Mouse (Mus musculus): ENCODE measurements around the gene Gm10722.
"Not testable (repeated sequence)": the region's sequence is repeated elsewhere in the genome, so short reads cannot be mapped to it uniquely, and the experiment has no call there.

Gm10722 gene

DNA sequence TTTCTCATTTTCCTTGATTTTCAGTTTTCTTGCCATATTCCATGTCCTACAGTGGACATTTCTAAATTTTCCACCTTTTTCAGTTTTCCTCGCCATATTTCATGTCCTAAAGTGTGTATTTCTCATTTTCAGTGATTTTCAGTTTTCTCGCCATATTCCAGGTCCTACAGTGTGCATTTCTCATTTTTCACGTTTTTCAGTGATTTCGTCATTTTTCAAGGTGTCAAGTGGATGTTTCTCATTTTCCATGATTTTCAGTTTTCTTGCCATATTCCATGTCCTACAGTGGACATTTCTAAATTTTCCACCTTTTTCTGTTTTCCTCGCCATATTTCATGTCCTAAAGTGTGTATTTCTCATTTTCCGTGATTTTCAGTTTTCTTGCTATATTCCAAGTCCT lies 24.9 kb downstream of the Gm10722 start:
- peak; percentile 84 for DNase-seq (ENCODE audit: low spot score)

DNA sequence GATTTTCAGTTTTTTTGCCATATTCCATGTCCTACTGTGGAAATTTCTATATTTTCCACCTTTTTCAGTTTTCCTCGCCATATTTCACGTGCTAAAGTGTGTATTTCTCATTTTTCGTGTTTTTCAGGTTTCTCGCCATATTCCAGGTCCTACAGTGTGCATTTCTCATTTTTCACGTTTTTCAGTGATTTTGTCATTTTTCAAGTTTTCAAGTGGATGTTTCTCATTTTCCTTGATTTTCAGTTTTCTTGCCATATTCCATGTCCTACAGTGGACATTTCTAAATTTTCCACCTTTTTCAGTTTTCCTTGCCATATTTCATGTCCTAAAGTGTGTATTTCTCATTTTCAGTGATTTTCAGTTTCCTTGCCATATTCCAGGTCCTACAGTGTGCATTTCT lies 25.4 kb downstream of the Gm10722 start:
- not testable (repeated sequence) for DNase-seq (ENCODE audit: low spot score)

DNA sequence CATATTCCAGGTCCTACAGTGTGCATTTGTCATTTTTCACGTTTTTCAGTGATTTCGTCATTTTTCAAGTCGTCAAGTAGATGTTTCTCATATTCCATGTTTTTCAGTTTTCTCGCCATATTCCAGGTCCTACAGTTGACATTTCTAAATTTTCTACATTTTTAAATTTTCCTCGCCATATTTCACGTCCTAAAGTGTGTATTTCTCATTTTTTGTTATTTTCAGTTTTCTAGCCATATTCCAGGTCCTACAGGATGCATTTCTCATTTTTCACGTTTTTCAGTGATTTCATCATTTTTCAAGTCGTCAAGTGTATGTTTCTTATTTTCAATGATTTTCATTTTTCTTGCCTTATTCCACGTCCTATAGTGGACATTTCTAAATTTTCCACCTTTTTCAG lies 26.0 kb downstream of the Gm10722 start:
- not testable (repeated sequence) for DNase-seq (ENCODE audit: low spot score)

DNA sequence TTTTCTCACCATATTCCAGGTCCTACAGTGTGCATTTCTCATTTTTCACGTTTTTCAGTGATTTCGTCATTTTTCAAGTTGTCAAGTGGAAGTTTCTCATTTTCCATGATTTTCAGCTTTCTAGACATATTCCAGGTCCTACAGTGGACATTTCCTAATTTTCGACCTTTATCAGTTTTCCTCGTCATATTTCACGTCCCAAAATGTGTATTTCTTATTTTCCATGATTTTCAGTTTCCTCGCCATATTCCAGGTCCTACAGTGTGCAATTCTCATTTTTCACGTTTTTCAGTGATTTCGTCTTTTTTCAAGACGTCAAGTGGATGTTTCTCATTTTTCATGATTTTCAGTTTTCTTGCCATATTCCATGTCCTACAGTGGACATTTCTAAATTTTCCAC lies 26.5 kb downstream of the Gm10722 start:
- not testable (repeated sequence) for DNase-seq (ENCODE audit: low spot score)

DNA sequence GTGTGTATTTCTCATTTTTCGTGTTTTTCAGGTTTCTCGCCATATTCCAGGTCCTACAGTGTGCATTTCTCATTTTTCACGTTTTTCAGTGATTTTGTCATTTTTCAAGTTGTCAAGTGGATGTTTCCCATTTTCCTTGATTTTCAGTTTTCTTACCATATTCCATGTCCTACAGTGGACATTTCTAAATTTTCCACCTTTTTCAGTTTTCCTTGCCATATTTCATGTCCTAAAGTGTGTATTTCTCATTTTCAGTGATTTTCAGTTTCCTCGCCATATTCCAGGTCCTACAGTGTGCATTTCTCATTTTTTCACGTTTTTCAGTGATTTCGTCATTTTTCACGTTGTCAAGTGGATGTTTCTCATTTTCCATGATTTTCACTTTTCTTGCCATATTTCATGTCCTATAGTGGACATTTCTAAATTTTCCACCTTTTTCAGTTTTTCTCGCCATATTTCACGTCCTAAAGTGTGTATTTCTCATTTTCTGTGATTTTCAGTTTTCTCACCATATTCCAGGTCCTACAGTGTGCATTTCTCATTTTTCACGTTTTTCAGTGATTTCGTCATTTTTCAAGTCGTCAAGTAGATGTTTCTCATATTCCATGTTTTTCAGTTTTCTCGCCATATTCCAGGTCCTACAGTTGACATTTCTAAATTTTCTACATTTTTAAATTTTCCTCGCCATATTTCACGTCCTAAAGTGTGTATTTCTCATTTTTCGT lies 28.7 kb downstream of the Gm10722 start:
- DNase-seq (ENCODE audit: low spot score), result peak; percentile 30

DNA sequence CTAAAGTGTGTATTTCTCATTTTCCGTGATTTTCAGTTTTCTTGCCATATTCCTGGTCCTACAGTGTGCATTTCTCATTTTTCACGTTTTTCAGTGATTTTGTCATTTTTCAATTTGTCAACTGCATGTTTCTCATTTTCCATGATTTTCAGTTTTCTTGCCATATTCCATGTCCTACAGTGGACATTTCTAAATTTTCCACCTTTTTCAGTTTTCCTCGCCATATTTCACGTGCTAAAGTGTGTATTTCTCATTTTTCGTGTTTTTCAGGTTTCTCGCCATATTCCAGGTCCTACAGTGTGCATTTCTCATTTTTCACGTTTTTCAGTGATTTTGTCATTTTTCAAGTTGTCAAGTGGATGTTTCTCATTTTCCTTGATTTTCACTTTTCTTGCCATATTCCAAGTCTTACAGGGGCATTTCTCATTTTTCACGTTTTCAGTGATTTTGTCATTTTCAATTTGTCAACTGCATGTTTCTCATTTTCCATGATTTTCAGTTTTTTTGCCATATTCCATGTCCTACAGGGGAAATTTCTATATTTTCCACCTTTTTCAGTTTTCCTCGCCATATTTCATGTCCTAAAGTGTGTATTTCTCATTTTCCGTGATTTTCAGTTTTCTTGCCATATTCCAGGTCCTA lies 30.1 kb downstream of the Gm10722 start:
- DNase-seq (ENCODE audit: low spot score), result not testable (repeated sequence)

DNA sequence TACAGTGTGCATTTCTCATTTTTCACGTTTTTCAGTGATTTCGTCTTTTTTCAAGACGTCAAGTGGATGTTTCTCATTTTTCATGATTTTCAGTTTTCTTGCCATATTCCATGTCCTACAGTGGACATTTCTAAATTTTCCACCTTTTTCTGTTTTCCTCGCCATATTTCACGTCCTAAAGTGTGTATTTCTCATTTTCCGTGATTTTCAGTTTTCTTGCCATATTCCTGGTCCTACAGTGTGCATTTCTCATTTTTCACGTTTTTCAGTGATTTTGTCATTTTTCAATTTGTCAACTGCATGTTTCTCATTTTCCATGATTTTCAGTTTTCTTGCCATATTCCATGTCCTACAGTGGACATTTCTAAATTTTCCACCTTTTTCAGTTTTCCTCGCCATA lies 33.6 kb downstream of the Gm10722 start, which contains the start of gene Gm17535:
Gm17535 (plus strand) TSS at position 301 of the 400 bp plus-strand sequence.
- DNase-seq (ENCODE audit: low spot score), result not testable (repeated sequence)

DNA sequence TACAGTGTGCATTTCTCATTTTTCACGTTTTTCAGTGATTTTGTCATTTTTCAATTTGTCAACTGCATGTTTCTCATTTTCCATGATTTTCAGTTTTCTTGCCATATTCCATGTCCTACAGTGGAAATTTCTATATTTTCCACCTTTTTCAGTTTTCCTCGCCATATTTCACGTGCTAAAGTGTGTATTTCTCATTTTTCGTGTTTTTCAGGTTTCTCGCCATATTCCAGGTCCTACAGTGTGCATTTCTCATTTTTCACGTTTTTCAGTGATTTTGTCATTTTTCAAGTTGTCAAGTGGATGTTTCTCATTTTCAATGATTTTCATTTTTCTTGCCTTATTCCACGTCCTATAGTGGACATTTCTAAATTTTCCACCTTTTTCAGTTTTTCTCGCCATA lies 35.9 kb downstream of the Gm10722 start, which contains the start of gene Gm10715:
Gm10715 (plus strand) TSS at position 301 of the 400 bp plus-strand sequence.
- DNase-seq (ENCODE audit: low spot score), result not testable (repeated sequence)

DNA sequence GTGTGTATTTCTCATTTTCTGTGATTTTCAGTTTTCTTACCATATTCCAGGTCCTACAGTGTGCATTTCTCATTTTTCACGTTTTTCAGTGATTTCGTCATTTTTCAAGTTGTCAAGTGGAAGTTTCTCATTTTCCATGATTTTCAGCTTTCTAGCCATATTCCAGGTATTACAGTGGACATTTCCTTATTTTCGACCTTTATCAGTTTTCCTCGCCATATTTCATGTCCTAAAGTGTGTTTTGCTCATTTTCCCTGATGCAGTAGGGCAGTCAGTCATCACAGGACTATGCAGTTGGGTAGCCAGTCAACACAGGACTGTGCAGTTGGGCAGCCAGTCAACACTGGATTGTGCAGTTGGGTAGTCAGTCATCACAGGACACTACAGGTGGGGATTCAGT lies 37.4 kb downstream of the Gm10722 start:
- DNase-seq (ENCODE audit: low spot score), result not testable (repeated sequence)

All from ovary, adult 18-20 months (tissue).